Mouse (Mus musculus) heart, postnatal 4 days (tissue): ENCODE measurements around the gene Ccdc105. TPM values are rescaled to one million over a fixed set of nuclear protein-coding genes. Genes with fewer than 3 reads are reported as not detected.

ENCODE experiments used
- DNase-seq: peaks from one replicate; pipeline ENCODE4 v3.0.0; 2021
- total RNA-seq, 2 experiments: library from RNA; stranded (reverse); gene quantifications; 2 replicates each; pipeline ENCODE4 v1.2.3; 2021

The Ccdc105 gene
- not detected for total RNA-seq

GRCm38 (mm10) chr10:78752452-78753191 is at the start of gene Ccdc105:
Gene Ccdc105 (minus strand): TSS chr10:78753065.
- peak; percentile 47 for DNase-seq

DNA sequence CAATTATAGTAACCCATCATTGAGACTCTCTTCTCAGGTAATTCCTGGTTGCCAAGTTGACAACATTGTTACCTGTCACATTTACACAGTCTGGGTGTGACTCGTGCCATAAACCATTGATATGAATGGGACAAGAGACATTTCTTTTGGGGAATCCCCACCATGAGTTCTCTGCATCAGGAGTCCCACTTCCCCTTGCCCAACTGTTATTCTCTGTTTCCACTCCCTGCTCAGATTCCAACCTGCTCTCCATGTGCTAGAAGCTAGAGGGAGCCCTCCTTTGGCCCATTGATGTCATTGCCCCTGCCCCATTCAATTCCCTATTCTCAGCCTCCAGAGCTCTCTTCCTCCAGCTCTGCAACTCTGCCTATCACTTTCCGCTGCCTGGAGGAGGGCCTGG is 48.6 kb upstream of the Ccdc105 start:
- DNase-seq: no peak

DNA sequence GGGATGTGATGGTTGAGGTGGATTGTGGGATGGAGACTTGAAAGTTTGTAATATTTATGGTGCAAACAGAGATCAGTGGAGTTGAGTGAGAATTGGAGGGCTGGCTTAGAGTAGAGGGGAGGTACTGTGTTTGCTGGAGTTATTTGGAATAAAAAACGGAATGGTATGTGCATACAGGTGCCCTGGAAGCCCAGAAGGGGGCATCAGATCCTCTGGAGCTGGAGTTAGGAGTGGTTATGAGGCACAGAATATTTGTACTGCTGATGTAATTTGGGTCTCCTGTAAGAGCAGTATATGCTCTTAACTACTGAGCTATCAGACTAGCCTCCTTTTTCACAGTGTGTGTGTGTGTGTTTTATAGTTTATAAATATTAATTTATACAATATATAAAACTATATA is 37.7 kb upstream of the Ccdc105 start:
- DNase-seq: no peak

DNA sequence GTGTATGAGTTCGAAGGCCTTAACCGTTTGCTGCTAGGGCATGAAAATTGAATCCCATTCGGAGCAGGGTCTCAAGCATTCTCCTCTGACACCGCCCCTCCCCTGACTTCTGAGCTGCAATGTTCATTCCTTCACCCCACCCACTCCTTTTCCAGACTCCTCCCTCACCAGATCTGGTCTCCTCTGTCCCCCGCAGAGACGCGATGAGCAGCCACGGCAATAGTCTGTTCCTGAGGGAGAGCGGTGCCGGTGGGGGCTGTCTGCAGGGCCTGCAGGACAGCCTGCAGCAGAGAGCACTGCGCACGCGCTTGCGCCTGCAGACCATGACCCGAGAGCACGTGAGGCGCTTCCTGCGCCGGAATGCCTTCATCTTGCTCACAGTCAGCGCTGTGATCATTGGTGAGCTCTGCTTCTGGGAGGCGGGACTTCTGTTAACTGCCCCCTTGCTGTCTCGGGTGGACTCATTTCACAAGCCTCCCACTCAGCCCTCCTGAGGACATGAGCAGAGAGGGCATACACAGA is 34.8 kb upstream of the Ccdc105 start:
- DNase-seq: peak; percentile 73

- DNase-seq: peak; percentile 11
Observed at GRCm38 (mm10) chr10:78779981-78780651, 27.3 kb upstream of the Ccdc105 start, which contains the start of gene Slc1a6. Gene Slc1a6 (plus strand): TSS chr10:78780496.

GRCm38 (mm10) chr10:78779527-78779926 is 26.7 kb upstream of the Ccdc105 start:
- DNase-seq: no peak

- DNase-seq: no peak
Observed at GRCm38 (mm10) chr10:78775830-78776229, 23.0 kb upstream of the Ccdc105 start.

GRCm38 (mm10) chr10:78765570-78765969 is 12.7 kb upstream of the Ccdc105 start:
- no peak for DNase-seq

GRCm38 (mm10) chr10:78756021-78756420 is 3.2 kb upstream of the Ccdc105 start:
- DNase-seq: peak; percentile 78

DNA sequence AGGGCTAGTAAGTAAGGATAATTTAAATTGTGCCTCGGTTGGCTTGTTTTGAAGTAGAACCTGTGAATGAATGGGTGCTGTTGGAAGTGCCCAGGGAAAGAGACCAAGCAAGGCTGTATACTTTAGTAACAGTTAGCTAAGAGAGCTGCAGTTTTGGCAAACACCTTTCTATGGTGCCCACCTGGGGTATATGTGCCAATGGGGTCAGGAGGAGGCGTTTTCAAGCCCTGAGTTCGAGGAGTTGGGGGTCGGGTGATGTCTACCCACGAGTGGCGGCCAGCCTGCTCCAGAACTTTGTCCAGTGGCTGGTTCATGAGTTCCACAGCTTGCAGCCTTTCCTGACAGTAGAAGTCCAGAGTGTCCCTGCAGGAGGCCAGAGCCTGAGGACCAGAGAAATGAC is 3.9 kb downstream of the Ccdc105 start:
- no peak for DNase-seq

DNA sequence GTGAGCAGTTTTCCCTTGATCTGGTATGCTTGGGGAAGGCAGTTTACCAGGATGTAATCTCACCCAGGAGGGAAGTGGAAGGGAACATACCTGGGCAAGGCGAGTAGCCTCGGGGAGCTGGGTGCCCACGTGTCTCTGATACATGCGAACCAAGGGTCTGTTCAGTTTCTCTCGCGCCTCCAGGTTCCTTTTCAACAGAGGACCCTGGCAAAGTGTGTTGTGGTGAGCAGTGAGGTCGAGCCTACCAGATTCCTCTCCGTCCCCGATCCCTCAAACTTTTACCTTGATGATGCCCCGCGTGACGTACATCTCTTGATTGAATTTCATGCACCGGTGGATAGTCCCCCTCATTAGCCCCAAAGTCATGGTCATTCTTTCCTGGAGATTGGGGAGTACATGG is 4.7 kb downstream of the Ccdc105 start:
- no peak for DNase-seq

GRCm38 (mm10) chr10:78747035-78747721 is 5.7 kb downstream of the Ccdc105 start:
- no peak for DNase-seq

GRCm38 (mm10) chr10:78745453-78746232 is 7.2 kb downstream of the Ccdc105 start:
- no peak for DNase-seq

- no peak for DNase-seq
Observed at GRCm38 (mm10) chr10:78743721-78744120, 9.1 kb downstream of the Ccdc105 start.

DNA sequence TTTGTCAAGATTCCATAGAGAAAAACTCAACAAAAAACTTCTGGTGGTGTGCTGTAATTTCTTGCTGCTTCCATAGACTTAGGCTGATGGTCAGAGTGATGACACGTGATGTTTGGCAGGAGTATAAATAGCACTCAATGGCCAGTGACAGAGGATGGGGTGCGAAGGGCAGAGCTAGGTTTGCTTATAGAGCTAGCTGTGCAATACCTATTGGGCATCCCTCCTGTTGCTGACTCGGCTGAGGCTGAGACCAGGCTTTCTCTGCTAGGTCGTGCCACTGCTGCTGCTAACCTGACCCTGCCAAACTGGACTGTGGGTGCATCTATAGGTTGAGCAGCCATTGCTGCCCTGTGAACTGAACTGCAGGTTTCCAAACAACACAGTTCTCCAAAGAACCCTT is 13.0 kb downstream of the Ccdc105 start:
- no peak for DNase-seq

- DNase-seq: no peak
Observed at GRCm38 (mm10) chr10:78727876-78728275, 25.0 kb downstream of the Ccdc105 start.

GRCm38 (mm10) chr10:78727035-78727434 is 25.8 kb downstream of the Ccdc105 start:
- DNase-seq: no peak

- DNase-seq: no peak
Observed at GRCm38 (mm10) chr10:78723416-78723815, 29.4 kb downstream of the Ccdc105 start.

DNA sequence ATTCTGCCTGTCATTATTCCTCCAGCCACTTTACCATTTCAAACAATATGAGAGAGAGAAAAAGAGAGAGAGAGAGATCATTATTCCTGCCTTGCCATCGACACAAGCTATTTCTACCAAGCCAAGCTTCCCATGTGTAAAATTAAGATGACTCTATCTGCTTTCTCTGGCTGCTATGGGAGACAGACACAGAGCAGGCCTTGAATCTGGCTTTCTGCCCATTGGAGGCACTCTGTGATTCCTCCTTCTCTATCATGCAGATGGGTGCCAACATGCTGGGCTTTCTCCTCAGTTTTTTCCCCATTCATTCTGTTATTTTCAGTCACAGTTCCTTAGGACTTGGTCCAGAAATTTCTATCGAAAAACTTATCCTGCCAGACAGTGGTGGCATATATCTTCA is 30.2 kb downstream of the Ccdc105 start:
- DNase-seq: no peak

GRCm38 (mm10) chr10:78722036-78722435 is 30.8 kb downstream of the Ccdc105 start:
- no peak for DNase-seq

DNA sequence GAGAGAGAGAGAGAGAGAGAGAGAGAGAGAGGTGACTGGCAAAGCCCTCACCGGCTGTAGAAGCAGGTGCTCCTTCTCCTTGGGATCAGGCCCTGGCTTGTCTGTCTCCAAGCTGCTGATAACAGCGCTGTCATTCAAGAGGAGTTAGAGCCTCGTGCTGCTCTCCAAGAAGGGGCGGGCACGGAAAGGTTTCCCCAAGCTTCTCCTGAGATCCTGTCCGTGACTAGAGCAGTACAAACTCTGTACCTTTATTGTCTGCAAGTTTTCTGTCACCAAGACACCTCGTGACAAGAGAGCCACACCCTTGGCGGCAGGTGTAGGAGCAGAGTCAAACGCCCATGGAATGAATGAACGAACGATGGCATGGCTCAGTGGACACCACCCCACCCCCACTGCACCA is 34.8 kb downstream of the Ccdc105 start, which contains the start of gene Casp14:
Gene Casp14, minus strand, starts transcription at position 239 of the 400 bp plus-strand sequence.
- no peak for DNase-seq

DNA sequence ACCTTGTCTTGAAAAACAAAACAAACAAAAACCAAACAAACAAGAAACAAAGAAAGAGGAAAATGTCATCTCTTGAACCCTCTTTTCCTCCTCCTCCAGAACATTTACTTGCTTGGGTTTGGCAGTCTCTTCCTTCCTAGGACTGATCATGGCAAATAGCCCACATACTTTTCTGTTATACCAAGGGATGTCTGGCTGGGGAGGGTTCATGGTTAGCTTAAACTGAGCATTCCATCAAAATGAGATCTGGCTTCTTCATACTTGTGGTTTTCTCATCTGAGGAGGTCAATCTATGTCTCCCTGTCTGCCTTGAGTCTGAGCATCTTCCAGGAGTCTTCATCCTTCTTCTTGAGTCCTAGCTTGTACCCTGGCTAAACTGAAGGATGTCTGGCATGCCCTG is 36.6 kb downstream of the Ccdc105 start:
- no peak for DNase-seq
